Mouse (Mus musculus): Measurements from ENCODE around the gene Hspb9. TPM values are rescaled to one million over a fixed set of nuclear protein-coding genes. Genes with fewer than 3 reads are reported as not detected.

Hspb9 gene
- polyA plus RNA-seq (2016; fragmentation: Nextera tagmentation; extraction: Ambion mirVana) = 0.19 and 0.34 TPM in 2 replicates

- Histone ChIP-seq H3K27me3 (ENCODE audit: insufficient read depth, poor library complexity, severe bottlenecking) (no peaks in the 10 kb centered on the region), H3K27ac (peak within 1 kb of the TSS; percentile 98), H3K4me3 (peak within 1 kb of the TSS; percentile 99), H3K4me1 (peaks cover 45% of the 10 kb centered on the region), H3K36me3 (peaks cover 62% of the 10 kb centered on the region), H3K9me3 (no peaks in the 10 kb centered on the region)
- peak; percentile 92 for DNase-seq (ENCODE audit: low spot score)
- WGBS = 2% methylated on average over 38 of the region's 38 CpGs
Measured at GRCm38 (mm10) chr11:100713735-100714533, at the start of gene Hspb9. Gene Hspb9, plus strand, starts transcription at chr11:100713850.

GRCm38 (mm10) chr11:100671049-100671448, 42.6 kb upstream of the Hspb9 start:
- Histone ChIP-seq H3K27ac (no peak overlapping the region), H3K27me3 (ENCODE audit: insufficient read depth, poor library complexity, severe bottlenecking) (peaks cover 38% of the 10 kb centered on the region), H3K36me3 (no peaks in the 10 kb centered on the region), H3K9me3 (no peaks in the 10 kb centered on the region), H3K4me1 (peaks cover 17% of the 10 kb centered on the region), H3K4me3 (no peak overlapping the region)
- 74% methylated on average over 1 of the region's 1 CpGs for WGBS
- no peak for DNase-seq (ENCODE audit: low spot score)

- peaks cover 38% of the 10 kb centered on the region for H3K27me3 ChIP-seq (ENCODE audit: insufficient read depth, poor library complexity, severe bottlenecking)
- H3K9me3 ChIP-seq = no peaks in the 10 kb centered on the region
- H3K36me3 ChIP-seq = no peaks in the 10 kb centered on the region
- no peak overlapping the region for H3K27ac ChIP-seq
- H3K4me1 ChIP-seq = peaks cover 17% of the 10 kb centered on the region
- H3K4me3 ChIP-seq = no peak overlapping the region
- WGBS = 26% methylated on average over 2 of the region's 2 CpGs
- DNase-seq (ENCODE audit: low spot score) = no peak
Measured at GRCm38 (mm10) chr11:100671956-100672355, 41.7 kb upstream of the Hspb9 start.

GRCm38 (mm10) chr11:100673169-100673568, 40.5 kb upstream of the Hspb9 start:
- peaks cover 46% of the 10 kb centered on the region for H3K27me3 ChIP-seq (ENCODE audit: insufficient read depth, poor library complexity, severe bottlenecking)
- DNase-seq (ENCODE audit: low spot score) = no peak
- peak overlapping the region; percentile 67 for H3K27ac ChIP-seq
- H3K9me3 ChIP-seq = no peaks in the 10 kb centered on the region
- peak overlapping the region; percentile 40 for H3K4me3 ChIP-seq
- H3K36me3 ChIP-seq = no peaks in the 10 kb centered on the region
- peaks cover 28% of the 10 kb centered on the region for H3K4me1 ChIP-seq
- WGBS = 4% methylated on average over 23 of the region's 23 CpGs

- H3K27ac ChIP-seq = 0 out of 2 replicates have a peak overlapping the region, but pooled peaks have one; percentile 36
- WGBS = 44% methylated on average over 7 of the region's 7 CpGs
Measured at GRCm38 (mm10) chr11:100677810-100678209, 35.8 kb upstream of the Hspb9 start.

GRCm38 (mm10) chr11:100681826-100682225, 31.8 kb upstream of the Hspb9 start:
- Histone ChIP-seq H3K27ac (peak overlapping the region; percentile 37; the same call in 1 of the 2 replicates), H3K4me1 (peaks cover 16% of the 10 kb centered on the region; the same call in 1 of the 2 replicates), H3K4me3 (no peak overlapping the region), H3K9me3 (no peaks in the 10 kb centered on the region), H3K27me3 (ENCODE audit: insufficient read depth, poor library complexity, severe bottlenecking) (peaks cover 20% of the 10 kb centered on the region), H3K36me3 (no peaks in the 10 kb centered on the region)
- DNase-seq (ENCODE audit: low spot score) = no peak
- 70% methylated on average over 5 of the region's 5 CpGs for WGBS

More at GRCm38 (mm10) chr11:100677810-100678209, 35.8 kb upstream of the Hspb9 start:
- Histone ChIP-seq H3K4me1 (peaks cover 23% of the 10 kb centered on the region), H3K9me3 (no peaks in the 10 kb centered on the region), H3K36me3 (no peaks in the 10 kb centered on the region), H3K4me3 (no peak overlapping the region), H3K27me3 (ENCODE audit: insufficient read depth, poor library complexity, severe bottlenecking) (peaks cover 49% of the 10 kb centered on the region)
- no peak for DNase-seq (ENCODE audit: low spot score)

- Histone ChIP-seq H3K27me3 (ENCODE audit: insufficient read depth, poor library complexity, severe bottlenecking) (peaks cover 19% of the 10 kb centered on the region), H3K27ac (no peak overlapping the region), H3K4me1 (peaks cover 11% of the 10 kb centered on the region; the same call in 1 of the 2 replicates), H3K9me3 (no peaks in the 10 kb centered on the region), H3K36me3 (no peaks in the 10 kb centered on the region), H3K4me3 (no peak overlapping the region)
- WGBS = 74% methylated on average over 5 of the region's 5 CpGs
- DNase-seq (ENCODE audit: low spot score) = no peak
Measured at GRCm38 (mm10) chr11:100682526-100682925, 31.1 kb upstream of the Hspb9 start.

- Histone ChIP-seq H3K4me3 (no peak overlapping the region), H3K36me3 (no peaks in the 10 kb centered on the region), H3K27me3 (ENCODE audit: insufficient read depth, poor library complexity, severe bottlenecking) (peaks cover 8% of the 10 kb centered on the region), H3K27ac (no peak overlapping the region), H3K4me1 (peaks cover 5% of the 10 kb centered on the region; the same call in 1 of the 2 replicates), H3K9me3 (no peaks in the 10 kb centered on the region)
- WGBS = 41% methylated on average over 2 of the region's 2 CpGs
- DNase-seq (ENCODE audit: low spot score) = no peak
Measured at GRCm38 (mm10) chr11:100684084-100684483, 29.6 kb upstream of the Hspb9 start.

GRCm38 (mm10) chr11:100685371-100685770, 28.3 kb upstream of the Hspb9 start:
- DNase-seq (ENCODE audit: low spot score) = no peak
- no peak overlapping the region for H3K4me3 ChIP-seq
- no peak overlapping the region for H3K27ac ChIP-seq
- H3K36me3 ChIP-seq = no peaks in the 10 kb centered on the region
- peaks cover 6% of the 10 kb centered on the region for H3K27me3 ChIP-seq (ENCODE audit: insufficient read depth, poor library complexity, severe bottlenecking)
- H3K4me1 ChIP-seq = peaks cover 5% of the 10 kb centered on the region; the same call in 1 of the 2 replicates
- WGBS = 66% methylated on average over 2 of the region's 3 CpGs
- no peaks in the 10 kb centered on the region for H3K9me3 ChIP-seq

GRCm38 (mm10) chr11:100687265-100687664, 26.4 kb upstream of the Hspb9 start:
- H3K27ac ChIP-seq = no peak overlapping the region
- H3K27me3 ChIP-seq (ENCODE audit: insufficient read depth, poor library complexity, severe bottlenecking) = peaks cover 25% of the 10 kb centered on the region
- DNase-seq (ENCODE audit: low spot score) = no peak

GRCm38 (mm10) chr11:100688443-100688842, 25.2 kb upstream of the Hspb9 start:
- H3K27ac ChIP-seq = no peak overlapping the region
- peaks cover 36% of the 10 kb centered on the region for H3K27me3 ChIP-seq (ENCODE audit: insufficient read depth, poor library complexity, severe bottlenecking)
- H3K9me3 ChIP-seq = no peaks in the 10 kb centered on the region
- no peak for DNase-seq (ENCODE audit: low spot score)
- peaks cover 19% of the 10 kb centered on the region for H3K4me1 ChIP-seq
- 68% methylated on average over 4 of the region's 4 CpGs for WGBS
- no peak overlapping the region for H3K4me3 ChIP-seq
- no peaks in the 10 kb centered on the region for H3K36me3 ChIP-seq

More at GRCm38 (mm10) chr11:100687265-100687664, 26.4 kb upstream of the Hspb9 start:
- WGBS = 74% methylated on average over 7 of the region's 7 CpGs
- H3K36me3 ChIP-seq = no peaks in the 10 kb centered on the region
- no peaks in the 10 kb centered on the region for H3K9me3 ChIP-seq
- H3K4me1 ChIP-seq = peaks cover 7% of the 10 kb centered on the region
- no peak overlapping the region for H3K4me3 ChIP-seq

GRCm38 (mm10) chr11:100690389-100690788, 23.3 kb upstream of the Hspb9 start:
- WGBS = 69% methylated on average over 7 of the region's 7 CpGs
- Histone ChIP-seq H3K27ac (no peak overlapping the region), H3K4me3 (no peak overlapping the region), H3K4me1 (peaks cover 19% of the 10 kb centered on the region), H3K9me3 (no peaks in the 10 kb centered on the region), H3K36me3 (no peaks in the 10 kb centered on the region), H3K27me3 (ENCODE audit: insufficient read depth, poor library complexity, severe bottlenecking) (peaks cover 41% of the 10 kb centered on the region)
- DNase-seq (ENCODE audit: low spot score) = no peak

GRCm38 (mm10) chr11:100692164-100692616, 21.5 kb upstream of the Hspb9 start, which contains the start of gene Zfp385c:
Gene Zfp385c, minus strand, starts transcription at chr11:100692455.
- H3K27ac ChIP-seq = no peak within 1 kb of the TSS
- no peak for DNase-seq (ENCODE audit: low spot score)
- 3% methylated on average over 23 of the region's 23 CpGs for WGBS

More at GRCm38 (mm10) chr11:100692164-100692616, 21.5 kb upstream of the Hspb9 start, which contains the start of gene Zfp385c:
- H3K36me3 ChIP-seq = no peaks in the 10 kb centered on the region
- H3K27me3 ChIP-seq (ENCODE audit: insufficient read depth, poor library complexity, severe bottlenecking) = peaks cover 44% of the 10 kb centered on the region
- H3K4me3 ChIP-seq = peak within 1 kb of the TSS; percentile 58
- peaks cover 19% of the 10 kb centered on the region for H3K4me1 ChIP-seq
- H3K9me3 ChIP-seq = no peaks in the 10 kb centered on the region
